Mouse (Mus musculus) neural tube, embryonic 14.5 days (tissue): ENCODE data around the gene Hes5. TPM values are rescaled to one million over a fixed set of nuclear protein-coding genes. Genes with fewer than 3 reads are reported as not detected.

Experiments
- ATAC-seq: fragments of 200-750 bp; cut with Nextera tagmentation; 2 replicates; pipeline ENCODE4 v1.8.0; 2017; ENCODE audit warnings: low read depth, mild to moderate bottlenecking, moderate TSS enrichment, moderate library complexity
- H3K27ac ChIP-seq: fragments of 300-500 bp; sonication (generic); 2 replicates; pipeline ENCODE4 v1.5.1; 2014; ENCODE audit warnings: low read depth, mild to moderate bottlenecking, control low read depth, low read length, moderate library complexity, mixed read lengths
- H3K27me3 ChIP-seq: fragments of 300-500 bp; sonication (generic); 2 replicates; pipeline ENCODE4 v1.6.1; 2014; ENCODE audit warnings: low read length; ENCODE audit not compliant: control insufficient read depth, insufficient read depth
- H3K36me3 ChIP-seq: fragments of 300-500 bp; sonication (generic); 2 replicates; pipeline ENCODE4 v1.6.1; 2014; ENCODE audit warnings: low read length, mixed read lengths; ENCODE audit not compliant: control insufficient read depth, insufficient read depth
- H3K4me1 ChIP-seq: fragments of 300-500 bp; sonication (generic); 2 replicates; pipeline ENCODE4 v1.6.1; 2014; ENCODE audit warnings: low read length; ENCODE audit not compliant: control insufficient read depth, insufficient read depth
- H3K4me2 ChIP-seq: fragments of 300-500 bp; sonication (generic); 2 replicates; pipeline ENCODE4 v1.6.1; 2014; ENCODE audit warnings: mild to moderate bottlenecking, low read depth, low read length, control low read depth
- H3K4me3 ChIP-seq: fragments of 300-500 bp; sonication (generic); 2 replicates; pipeline ENCODE4 v1.5.1; 2014; ENCODE audit warnings: low read depth, low read length, control low read depth, mixed read lengths
- H3K9ac ChIP-seq: fragments of 300-500 bp; sonication (generic); replicated peaks from 2 replicates; pipeline ENCODE4 v1.6.1; 2014; ENCODE audit warnings: low read depth, mild to moderate bottlenecking, control low read depth, low read length, mixed read lengths
- H3K9me3 ChIP-seq: fragments of 300-500 bp; sonication (generic); 2 replicates; pipeline ENCODE4 v1.6.1; 2016; ENCODE audit warnings: low read length; ENCODE audit not compliant: control insufficient read depth
- WGBS: fragments of 180-500 bp; shearing (Covaris S2); extraction: QIAGEN DNeasy Blood & Tissue Kit; methylation state at CpG from one replicate; pipeline ENCODE4 v1.1.7; 2014; 5-methylcytosine and 5-hydroxymethylcytosine counted together
- polyA plus RNA-seq: library from polyadenylated mRNA; unstranded; fragments of >200 nt; fragmentation: Nextera tagmentation; extraction: Ambion mirVana; gene quantifications from 2 replicates; pipeline ENCODE4 v1.2.1, GENCODE M21; 2014

The Hes5 gene
- polyA plus RNA-seq, 1 experiment from 2014 or later: 40.9 TPM

DNA sequence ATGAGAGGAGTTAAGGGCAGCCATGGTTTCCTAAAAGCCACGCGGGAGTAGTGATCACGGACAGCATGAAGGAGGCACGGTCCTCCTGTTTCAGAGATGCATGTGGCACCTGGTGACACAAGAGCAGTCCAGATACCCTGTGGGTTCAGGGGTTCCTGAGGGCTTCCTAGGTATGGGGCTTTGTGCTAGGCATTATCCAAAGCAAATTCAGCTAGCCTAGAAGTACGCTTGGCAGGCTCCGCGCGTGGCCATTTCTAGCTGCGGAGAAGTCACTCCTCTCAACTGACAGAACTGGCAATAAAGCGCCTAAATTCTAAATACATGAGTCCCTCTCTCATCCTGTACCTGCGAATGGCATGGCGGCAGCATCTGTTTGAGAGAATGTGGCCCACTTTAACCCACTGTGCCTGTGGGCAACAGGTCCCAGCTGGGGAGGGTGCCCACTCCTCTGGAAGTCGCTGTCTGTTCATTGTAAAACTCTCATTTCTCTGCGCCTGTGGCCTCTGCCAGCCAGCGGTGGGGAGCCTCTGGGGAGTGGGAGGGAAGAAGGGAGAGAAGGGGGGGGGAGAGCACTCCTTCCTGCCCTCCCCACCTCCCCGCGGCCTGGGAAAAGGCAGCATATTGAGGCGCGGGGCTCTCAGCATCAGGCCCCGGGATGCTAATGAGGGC is 568 bp upstream of the Hes5 start:
- WGBS: 8% methylated on average over 20 of the region's 20 CpGs
- peak overlapping the region; percentile 76 for H3K9ac ChIP-seq
- peak overlapping the region; percentile 78; the same call in 1 of the 2 replicates for H3K27ac ChIP-seq
- H3K27me3 ChIP-seq: peaks cover 8% of the 10 kb centered on the region; the same call in 1 of the 2 replicates
- no peaks in the 10 kb centered on the region for H3K36me3 ChIP-seq
- H3K4me3 ChIP-seq: peak overlapping the region; percentile 73
- H3K4me1 ChIP-seq: peaks cover 57% of the 10 kb centered on the region
- no peaks in the 10 kb centered on the region for H3K9me3 ChIP-seq
- peak; percentile 48; the same call in 1 of the 2 replicates for ATAC-seq
- H3K4me2 ChIP-seq: peak overlapping the region; percentile 84

DNA sequence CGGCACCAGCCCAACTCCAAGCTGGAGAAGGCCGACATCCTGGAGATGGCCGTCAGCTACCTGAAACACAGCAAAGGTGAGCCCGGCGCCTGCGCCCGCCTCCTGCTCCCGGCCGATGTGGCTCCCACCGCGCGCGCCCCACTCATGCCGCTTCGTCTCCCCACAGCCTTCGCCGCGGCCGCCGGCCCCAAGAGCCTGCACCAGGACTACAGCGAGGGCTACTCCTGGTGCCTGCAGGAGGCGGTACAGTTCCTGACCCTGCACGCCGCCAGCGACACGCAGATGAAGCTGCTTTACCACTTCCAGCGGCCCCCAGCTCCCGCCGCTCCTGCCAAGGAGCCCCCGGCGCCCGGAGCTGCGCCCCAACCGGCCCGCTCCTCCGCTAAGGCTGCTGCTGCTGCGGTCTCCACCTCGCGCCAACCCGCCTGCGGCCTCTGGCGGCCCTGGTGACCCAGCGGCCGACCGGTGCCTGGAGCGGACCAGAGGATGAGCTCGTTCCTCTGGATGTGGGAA is 559 bp downstream of the Hes5 start:
- H3K4me1 ChIP-seq: peaks cover 62% of the 10 kb centered on the region
- no peak for ATAC-seq
- whole genome bisulfite sequencing: under 1% methylated on average over 41 of the region's 47 CpGs
- peak overlapping the region; percentile 73 for H3K4me3 ChIP-seq
- peak overlapping the region; percentile 76 for H3K9ac ChIP-seq
- H3K9me3 ChIP-seq: no peaks in the 10 kb centered on the region
- H3K27ac ChIP-seq: peak overlapping the region; percentile 78
- peaks cover 8% of the 10 kb centered on the region; the same call in 1 of the 2 replicates for H3K27me3 ChIP-seq
- H3K4me2 ChIP-seq: peak overlapping the region; percentile 84
- no peaks in the 10 kb centered on the region for H3K36me3 ChIP-seq

DNA sequence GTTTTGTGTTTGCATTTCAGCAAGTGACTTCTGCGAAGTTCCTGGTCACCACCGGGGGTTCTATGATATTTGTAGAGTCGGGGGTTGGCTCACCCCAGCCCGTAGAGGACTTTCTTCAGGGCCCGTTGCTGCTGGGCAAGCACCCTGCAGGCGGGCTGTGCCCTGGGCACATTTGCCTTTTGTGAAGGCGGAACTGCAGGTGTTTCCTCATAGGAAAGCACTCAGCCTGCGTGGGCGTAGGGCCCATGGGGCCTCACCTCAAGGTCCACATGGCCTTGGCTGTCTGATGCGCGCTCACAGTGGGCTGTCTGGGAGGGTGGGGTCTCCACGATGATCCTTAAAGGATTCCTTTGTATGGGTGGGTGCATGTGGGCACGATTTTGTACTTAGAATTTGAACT is 1.2 kb downstream of the Hes5 start:
- H3K4me2 ChIP-seq: peak overlapping the region; percentile 84
- H3K9me3 ChIP-seq: no peaks in the 10 kb centered on the region
- H3K4me3 ChIP-seq: peak overlapping the region; percentile 73
- H3K9ac ChIP-seq: peak overlapping the region; percentile 76
- peaks cover 8% of the 10 kb centered on the region; the same call in 1 of the 2 replicates for H3K27me3 ChIP-seq
- H3K27ac ChIP-seq: peak overlapping the region; percentile 78
- no peak for ATAC-seq
- H3K4me1 ChIP-seq: peaks cover 62% of the 10 kb centered on the region
- no peaks in the 10 kb centered on the region for H3K36me3 ChIP-seq
- WGBS: 5% methylated on average over 13 of the region's 13 CpGs

DNA sequence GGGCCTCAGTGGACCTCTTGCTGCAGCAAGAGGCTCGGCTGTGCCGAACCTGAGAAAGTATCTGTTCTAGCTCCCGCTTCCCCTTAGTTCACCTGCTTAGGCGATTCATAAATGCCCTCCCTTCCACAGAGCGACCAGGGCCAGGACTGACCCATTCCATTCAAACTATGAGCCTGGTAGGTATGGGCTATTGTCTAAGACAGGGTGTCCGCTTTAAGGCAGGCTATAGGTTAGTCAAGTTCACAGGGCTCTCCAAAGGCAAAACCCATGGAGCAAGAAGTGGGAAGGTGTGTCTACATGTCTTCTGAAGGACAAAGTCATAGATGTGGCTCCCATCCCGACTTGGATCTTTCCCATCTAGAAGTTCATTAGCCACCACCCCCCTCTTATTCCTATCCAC is 2.0 kb downstream of the Hes5 start:
- peak overlapping the region; percentile 84 for H3K4me2 ChIP-seq
- H3K27me3 ChIP-seq: peaks cover 8% of the 10 kb centered on the region; the same call in 1 of the 2 replicates
- 33% methylated on average over 7 of the region's 7 CpGs for WGBS
- H3K9me3 ChIP-seq: no peaks in the 10 kb centered on the region
- peak overlapping the region; percentile 78 for H3K27ac ChIP-seq
- no peak for ATAC-seq
- H3K36me3 ChIP-seq: no peaks in the 10 kb centered on the region
- peaks cover 56% of the 10 kb centered on the region for H3K4me1 ChIP-seq
- H3K9ac ChIP-seq: peak overlapping the region; percentile 76; the same call in 1 of the 2 replicates
- H3K4me3 ChIP-seq: peak overlapping the region; percentile 73

DNA sequence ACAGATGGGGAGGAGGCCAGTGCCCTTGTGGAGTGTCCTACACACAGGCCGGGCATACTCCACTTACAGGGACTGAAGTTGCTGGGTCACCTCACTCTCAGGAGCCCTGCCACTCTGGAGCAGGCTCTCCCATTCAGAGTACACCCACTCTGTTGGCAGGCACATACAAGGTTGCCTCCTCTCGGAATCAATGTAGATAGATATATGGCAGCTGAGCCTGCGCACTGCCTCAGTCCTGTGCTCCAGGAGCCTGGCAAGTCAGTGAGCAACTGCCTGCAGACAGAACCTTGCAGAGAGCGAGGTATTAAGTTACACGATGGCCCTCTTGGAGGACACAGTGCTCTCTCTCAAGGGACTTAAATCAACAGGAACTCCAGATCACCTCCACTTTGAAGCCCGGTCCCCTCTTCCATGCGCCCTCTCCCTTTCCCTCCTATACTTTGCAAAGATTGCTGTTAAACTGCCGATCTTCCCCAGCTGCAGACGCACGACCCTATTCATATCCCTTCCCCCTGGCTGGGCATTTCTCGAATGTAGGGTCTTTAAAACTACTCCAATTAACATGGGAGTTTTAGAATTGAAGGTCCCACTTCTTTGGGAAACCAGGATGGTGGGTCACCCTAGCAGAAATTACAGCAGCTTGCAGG is 2.6 kb downstream of the Hes5 start:
- Histone ChIP-seq H3K4me1 (peaks cover 50% of the 10 kb centered on the region), H3K27me3 (peaks cover 8% of the 10 kb centered on the region; the same call in 1 of the 2 replicates), H3K9ac (peak overlapping the region; percentile 76), H3K36me3 (no peaks in the 10 kb centered on the region), H3K9me3 (no peaks in the 10 kb centered on the region), H3K4me2 (peak overlapping the region; percentile 84), H3K27ac (peak overlapping the region; percentile 95), H3K4me3 (peak overlapping the region; percentile 73)
- 6% methylated on average over 11 of the region's 11 CpGs for WGBS
- ATAC-seq: peak; percentile 0; the same call in 1 of the 2 replicates

GRCm38 (mm10) chr4:154963901-154964580 is 3.3 kb downstream of the Hes5 start, which contains the start of gene Pank4:
Pank4 (plus strand) TSS chr4:154964123.
- Histone ChIP-seq H3K27ac (peak within 1 kb of the TSS; percentile 95), H3K9ac (peak within 1 kb of the TSS; percentile 85), H3K36me3 (0 out of 2 replicates have a peak, but pooled peaks cover 1% of the 10 kb centered on the region), H3K4me2 (peak within 1 kb of the TSS; percentile 84), H3K27me3 (peaks cover 8% of the 10 kb centered on the region; the same call in 1 of the 2 replicates), H3K4me3 (peak within 1 kb of the TSS; percentile 73), H3K4me1 (peaks cover 47% of the 10 kb centered on the region), H3K9me3 (no peaks in the 10 kb centered on the region)
- under 1% methylated on average over 55 of the region's 66 CpGs for WGBS
- peak; percentile 90 for ATAC-seq

- Histone ChIP-seq H3K4me3 (peak overlapping the region; percentile 73), H3K9ac (peak overlapping the region; percentile 85), H3K4me2 (peak overlapping the region; percentile 84), H3K4me1 (peaks cover 42% of the 10 kb centered on the region), H3K27ac (peak overlapping the region; percentile 95), H3K27me3 (peaks cover 8% of the 10 kb centered on the region; the same call in 1 of the 2 replicates), H3K36me3 (peaks cover 8% of the 10 kb centered on the region; the same call in 1 of the 2 replicates), H3K9me3 (no peaks in the 10 kb centered on the region)
- WGBS: 0% methylated on average over 21 of the region's 36 CpGs
- ATAC-seq: no peak
These were observed 4.0 kb downstream of the Hes5 start for GRCm38 (mm10) chr4:154964581-154965235.

DNA sequence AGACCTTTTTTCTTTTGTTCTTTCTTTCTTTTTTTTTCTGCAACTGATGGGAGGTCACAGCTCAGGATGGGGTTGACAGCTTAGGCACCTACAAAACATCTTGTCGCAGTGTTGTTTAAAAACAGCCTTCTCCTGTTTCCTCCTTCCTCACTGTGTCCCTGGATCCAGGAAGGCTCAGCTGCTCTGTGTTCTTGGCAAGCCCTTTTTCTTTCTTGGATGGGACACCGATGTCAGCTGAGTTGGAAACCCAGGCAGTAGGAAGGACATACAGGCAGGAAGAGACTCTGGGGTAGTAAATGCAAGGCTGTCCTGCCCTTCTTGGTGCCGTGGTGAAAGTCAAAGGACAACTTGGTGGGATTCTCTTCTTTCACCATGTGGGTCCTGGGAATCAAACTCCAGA is 5.1 kb downstream of the Hes5 start:
- 71% methylated on average over 3 of the region's 3 CpGs for WGBS
- Histone ChIP-seq H3K4me1 (peaks cover 35% of the 10 kb centered on the region), H3K9me3 (no peaks in the 10 kb centered on the region), H3K36me3 (peaks cover 19% of the 10 kb centered on the region), H3K27me3 (peaks cover 6% of the 10 kb centered on the region; the same call in 1 of the 2 replicates), H3K4me2 (peak overlapping the region; percentile 84), H3K4me3 (no peak overlapping the region), H3K27ac (no peak overlapping the region), H3K9ac (no peak overlapping the region)
- ATAC-seq: no peak
